Mouse (Mus musculus): Measurements from ENCODE around the gene Bpifa5. TPM values are rescaled to one million over a fixed set of nuclear protein-coding genes. Genes with fewer than 3 reads are reported as not detected.

Bpifa5 gene
- polyA plus RNA-seq (2014; fragmentation: Illumina TruSeq; extraction: RNeasy Lipid Tissue Mini Kit (QIAGEN cat#74804); ENCODE audit: low read depth, low replicate concordance), result not detected

GRCm38 (mm10) chr2:154162307-154162706, at the start of gene Bpifa5:
Gene Bpifa5, plus strand, starts transcription at chr2:154162607.

GRCm38 (mm10) chr2:154130120-154130519, 32.3 kb upstream of the Bpifa5 start, which contains the start of gene Bpifa3:
Gene Bpifa3, plus strand, starts transcription at chr2:154130336.

GRCm38 (mm10) chr2:154142580-154142979, 19.8 kb upstream of the Bpifa5 start, which contains the start of gene Bpifa1:
Gene Bpifa1, plus strand, starts transcription at chr2:154142880.

GRCm38 (mm10) chr2:154190546-154191258, 28.3 kb downstream of the Bpifa5 start, which contains the start of gene Bpifb1:
Gene Bpifb1, plus strand, starts transcription at chr2:154190818.

Other genes with a start within 250 kb of the Bpifa5 start
- not detected for gene Bpifb3, start 244.4 kb upstream of the Bpifa5 start, polyA plus RNA-seq (2014; fragmentation: Illumina TruSeq; extraction: RNeasy Lipid Tissue Mini Kit (QIAGEN cat#74804); ENCODE audit: low read depth, low replicate concordance)
- not detected for gene Bpifb4, start 224.4 kb upstream of the Bpifa5 start, polyA plus RNA-seq (2014; fragmentation: Illumina TruSeq; extraction: RNeasy Lipid Tissue Mini Kit (QIAGEN cat#74804); ENCODE audit: low read depth, low replicate concordance)
- gene Bpifa6, start 187.7 kb upstream of the Bpifa5 start, polyA plus RNA-seq (2014; fragmentation: Illumina TruSeq; extraction: RNeasy Lipid Tissue Mini Kit (QIAGEN cat#74804); ENCODE audit: low read depth, low replicate concordance), result not detected
- not detected for gene Bpifa2, start 154.3 kb upstream of the Bpifa5 start, polyA plus RNA-seq (2014; fragmentation: Illumina TruSeq; extraction: RNeasy Lipid Tissue Mini Kit (QIAGEN cat#74804); ENCODE audit: low read depth, low replicate concordance)
- gene Bpifa3, start 32.3 kb upstream of the Bpifa5 start, polyA plus RNA-seq (2014; fragmentation: Illumina TruSeq; extraction: RNeasy Lipid Tissue Mini Kit (QIAGEN cat#74804); ENCODE audit: low read depth, low replicate concordance), result not detected
- gene Bpifa1, start 19.7 kb upstream of the Bpifa5 start, polyA plus RNA-seq (2014; fragmentation: Illumina TruSeq; extraction: RNeasy Lipid Tissue Mini Kit (QIAGEN cat#74804); ENCODE audit: low read depth, low replicate concordance), result not detected
- gene Bpifb1, start 28.2 kb downstream of the Bpifa5 start, polyA plus RNA-seq (2014; fragmentation: Illumina TruSeq; extraction: RNeasy Lipid Tissue Mini Kit (QIAGEN cat#74804); ENCODE audit: low read depth, low replicate concordance), result not detected
- gene Bpifb5, start 61.1 kb downstream of the Bpifa5 start, polyA plus RNA-seq (2014; fragmentation: Illumina TruSeq; extraction: RNeasy Lipid Tissue Mini Kit (QIAGEN cat#74804); ENCODE audit: low read depth, low replicate concordance), result not detected
- gene Bpifb9a, start 95.2 kb downstream of the Bpifa5 start, polyA plus RNA-seq (2014; fragmentation: Illumina TruSeq; extraction: RNeasy Lipid Tissue Mini Kit (QIAGEN cat#74804); ENCODE audit: low read depth, low replicate concordance), result not detected
- gene Bpifb9b, start 144.6 kb downstream of the Bpifa5 start, polyA plus RNA-seq (2014; fragmentation: Illumina TruSeq; extraction: RNeasy Lipid Tissue Mini Kit (QIAGEN cat#74804); ENCODE audit: low read depth, low replicate concordance), result not detected
- 14.2 TPM for gene Cdk5rap1, start 210.4 kb downstream of the Bpifa5 start, polyA plus RNA-seq (2014; fragmentation: Illumina TruSeq; extraction: RNeasy Lipid Tissue Mini Kit (QIAGEN cat#74804); ENCODE audit: low read depth, low replicate concordance)
- gene Snta1, start 245.5 kb downstream of the Bpifa5 start, polyA plus RNA-seq (2014; fragmentation: Illumina TruSeq; extraction: RNeasy Lipid Tissue Mini Kit (QIAGEN cat#74804); ENCODE audit: low read depth, low replicate concordance), result 67.4 TPM

All from heart, adult 10 weeks (tissue).